Mouse (Mus musculus) layer of hippocampus, adult 9-10 months (tissue): Measurements from ENCODE around the gene Nek11.
A peak's percentile ranks its signal among the peaks of the same experiment; 100 is the strongest.

Source experiments
- DNase-seq: peaks from one replicate; pipeline ENCODE4 v3.0.0; 2022; ENCODE audit warnings: low spot score

The Nek11 gene

DNA sequence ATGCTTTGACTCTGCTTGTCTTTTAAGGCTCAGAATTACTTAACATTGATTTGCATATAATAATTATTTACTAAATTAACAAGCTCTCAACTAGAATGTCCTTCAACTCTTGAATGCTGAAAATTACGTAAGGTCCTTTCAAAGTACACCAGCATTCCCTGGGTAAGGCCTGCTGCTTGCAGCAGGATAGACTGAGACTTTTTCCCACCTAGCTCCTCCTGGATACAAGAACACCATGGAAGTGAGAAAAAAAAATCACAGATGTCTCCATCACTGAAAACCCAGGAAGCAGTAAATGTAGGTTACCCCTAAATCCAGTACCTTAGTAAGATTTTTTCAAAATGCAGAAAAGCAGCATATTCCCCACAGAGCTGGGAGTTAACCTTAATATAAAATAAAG is 82.6 kb downstream of the Nek11 start:
- DNase-seq: no peak

DNA sequence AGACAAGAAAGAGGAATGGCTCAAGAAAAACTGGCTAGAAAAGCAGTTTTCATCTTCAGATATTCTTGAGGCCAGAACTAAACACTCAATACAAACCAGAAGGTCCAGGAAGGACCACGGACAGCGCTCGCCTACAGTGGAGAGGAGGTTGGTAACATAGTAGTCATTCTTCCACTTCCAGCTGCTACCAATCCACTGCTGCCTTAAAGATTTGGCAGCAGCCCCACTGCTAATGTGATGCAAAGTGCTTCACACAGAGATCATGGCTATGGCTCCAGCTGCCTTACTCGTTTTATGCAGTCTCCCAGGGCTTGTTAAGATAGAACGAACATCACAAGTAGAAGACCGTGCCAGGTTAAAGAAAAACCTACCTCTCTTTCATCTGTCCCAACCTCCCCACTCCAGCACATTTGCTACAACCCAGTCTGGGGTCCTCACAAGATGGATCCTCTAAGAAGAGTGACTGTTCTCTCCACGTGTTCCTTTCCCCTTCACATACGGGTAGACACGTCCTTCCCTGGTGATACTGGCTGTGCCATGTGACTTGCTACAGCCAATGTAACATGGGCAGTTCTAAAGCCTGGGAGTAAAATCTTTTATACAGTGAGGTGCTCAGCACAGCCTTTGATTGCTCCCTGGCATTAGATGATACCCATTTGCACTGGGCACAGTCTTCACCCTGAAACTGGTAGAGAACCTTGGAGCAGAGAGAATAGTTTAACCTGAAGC is 85.6 kb downstream of the Nek11 start:
- no peak for DNase-seq

DNA sequence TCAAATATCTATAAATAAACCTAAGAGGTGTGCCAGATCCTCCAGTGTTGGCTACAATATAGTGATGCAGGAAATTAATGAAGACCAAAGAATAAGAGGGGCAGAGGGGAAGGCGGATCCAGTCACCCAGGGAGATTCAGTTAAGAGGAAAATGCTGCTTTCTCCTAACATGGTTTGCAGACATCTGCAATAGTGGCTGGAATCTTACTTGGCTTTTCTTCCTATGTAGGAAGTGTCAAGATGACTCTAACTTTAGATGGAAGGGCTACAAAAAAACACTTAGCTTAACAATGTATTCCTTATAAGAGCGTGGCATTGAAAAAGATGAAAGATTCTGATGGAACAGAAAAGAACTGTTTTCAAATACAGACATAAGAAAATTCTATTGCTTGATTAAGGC is 89.3 kb downstream of the Nek11 start:
- DNase-seq: no peak

DNA sequence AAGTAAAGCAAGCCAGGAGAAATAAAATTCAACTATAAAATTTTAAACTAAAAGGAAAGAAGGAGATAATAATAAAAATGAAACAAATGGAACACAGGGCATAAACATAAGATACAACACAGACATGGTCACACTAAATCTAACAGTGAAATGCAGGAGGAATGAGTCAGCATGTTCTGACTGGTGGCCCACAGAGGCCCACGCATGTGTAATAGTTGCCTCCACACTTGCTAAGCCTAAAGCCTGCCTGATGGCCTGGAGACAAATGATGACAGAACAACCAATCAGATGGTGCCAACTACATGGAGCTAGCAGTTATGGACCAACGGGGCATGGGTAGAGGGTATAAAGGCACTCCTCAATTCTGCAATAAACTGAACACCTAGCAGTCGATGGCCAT is 93.1 kb downstream of the Nek11 start:
- peak; percentile 20 for DNase-seq

GRCm38 (mm10) chr9:105301396-105301795 is 93.9 kb downstream of the Nek11 start:
- DNase-seq: no peak

DNA sequence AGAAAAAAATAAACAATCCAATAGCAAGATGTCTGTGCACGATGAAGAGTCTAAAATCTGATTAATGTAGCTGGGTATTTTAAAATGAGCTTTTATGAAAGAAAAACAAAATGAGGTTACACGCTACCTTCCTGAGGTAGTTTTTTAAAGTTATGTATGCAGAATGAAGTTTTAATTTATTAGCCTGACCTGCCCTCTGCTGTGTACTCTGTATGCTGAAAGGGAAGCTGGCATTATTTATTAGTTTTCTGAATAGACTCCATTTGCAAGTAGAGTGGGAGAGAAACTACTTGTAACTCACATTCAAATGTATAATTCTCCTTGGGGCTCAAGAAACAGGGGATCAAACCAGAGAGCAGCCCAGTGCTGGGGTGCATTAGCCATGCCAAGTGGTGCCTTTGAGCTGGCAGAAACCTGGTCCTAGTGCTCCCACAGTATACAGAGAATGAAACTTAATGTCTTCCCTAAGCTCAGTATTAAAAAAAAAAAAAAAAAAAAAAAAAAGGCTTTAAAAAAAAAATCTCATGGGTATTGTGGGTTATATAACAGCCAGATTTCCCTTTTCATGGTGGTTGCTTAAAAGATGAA is 94.5 kb downstream of the Nek11 start:
- DNase-seq: no peak

DNA sequence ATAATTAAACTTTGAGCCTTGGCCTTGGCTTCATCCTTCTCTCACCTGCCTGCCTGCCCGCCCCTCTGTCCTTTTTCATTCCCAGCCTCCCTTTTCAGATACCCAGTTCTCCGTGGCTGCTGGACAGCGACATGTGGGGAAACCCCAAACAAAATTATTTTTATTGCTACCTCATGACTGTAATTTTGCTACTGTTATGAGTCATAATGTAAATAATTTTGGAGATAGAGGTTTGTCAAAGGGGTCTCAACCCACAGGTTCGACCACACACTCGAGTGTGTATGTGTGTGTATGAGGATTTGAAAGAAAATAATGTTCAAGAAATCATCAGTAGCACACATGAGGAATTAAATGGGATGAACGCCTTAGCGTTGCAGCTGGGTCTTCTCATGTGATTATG is 110.7 kb downstream of the Nek11 start:
- no peak for DNase-seq

DNA sequence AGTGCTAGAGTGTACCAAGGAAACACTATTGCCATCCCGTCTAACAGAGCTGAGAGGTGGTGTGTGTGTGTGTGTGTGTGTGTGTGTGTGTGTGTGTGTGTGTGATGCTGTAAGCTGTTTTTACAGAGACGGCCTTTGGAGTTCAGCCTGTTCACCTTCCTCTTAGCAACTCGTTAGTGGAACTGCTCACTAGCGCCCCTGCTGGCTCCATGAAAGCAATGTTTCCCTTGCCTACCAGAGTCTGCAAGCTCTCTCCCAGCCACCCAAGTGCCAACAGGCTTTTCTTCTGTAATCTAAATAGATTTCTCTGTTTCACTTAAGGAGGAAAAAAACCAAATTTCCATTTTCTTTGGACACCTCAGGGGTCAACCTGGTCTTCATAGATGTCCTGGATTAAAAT is 112.6 kb downstream of the Nek11 start:
- no peak for DNase-seq

GRCm38 (mm10) chr9:105274925-105275324 is 120.4 kb downstream of the Nek11 start:
- DNase-seq: no peak

DNA sequence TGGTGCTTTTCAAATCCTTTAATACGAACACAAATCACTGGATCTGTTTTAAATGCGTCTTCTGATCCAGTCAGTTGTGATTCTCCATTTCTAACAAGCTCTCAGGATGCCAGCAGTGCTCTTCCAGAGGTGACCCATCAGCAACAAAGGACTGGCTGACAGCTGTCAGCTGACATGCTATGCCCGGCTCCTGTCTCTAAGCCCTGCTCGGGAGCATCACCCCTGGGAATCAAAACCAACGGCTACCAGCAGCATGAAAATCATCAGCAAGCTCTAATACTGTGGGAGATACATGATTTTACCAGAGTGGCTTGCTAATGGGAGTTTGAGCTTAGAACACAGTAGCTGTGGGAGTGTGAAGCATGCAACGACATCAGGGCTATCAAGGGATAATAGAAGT is 121.0 kb downstream of the Nek11 start:
- DNase-seq: no peak

- DNase-seq: no peak
Measured at GRCm38 (mm10) chr9:105272241-105272640, 123.1 kb downstream of the Nek11 start.

- DNase-seq: no peak
Measured at GRCm38 (mm10) chr9:105263140-105263539, 132.2 kb downstream of the Nek11 start.

DNA sequence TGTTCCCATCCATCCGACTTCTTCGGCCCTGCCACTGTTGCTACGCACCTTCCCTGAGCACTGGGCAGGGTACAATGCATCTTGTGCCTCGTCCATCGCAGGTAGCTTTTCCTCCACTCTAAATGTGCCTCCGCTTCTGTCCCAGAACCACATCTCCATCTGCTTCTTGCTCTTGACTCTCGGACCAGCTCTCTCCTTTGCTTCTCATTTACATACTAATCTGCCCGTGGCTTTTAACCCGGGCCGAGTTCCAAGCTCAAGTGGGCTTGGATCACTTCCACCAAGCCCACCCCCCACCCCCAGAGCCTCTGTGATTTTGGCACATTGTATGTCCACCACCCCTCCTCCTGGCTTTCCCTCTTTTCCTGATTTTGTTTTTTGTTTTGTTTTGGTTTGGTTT is 137.7 kb downstream of the Nek11 start:
- DNase-seq: no peak

GRCm38 (mm10) chr9:105254076-105254475 is 141.2 kb downstream of the Nek11 start:
- no peak for DNase-seq

DNA sequence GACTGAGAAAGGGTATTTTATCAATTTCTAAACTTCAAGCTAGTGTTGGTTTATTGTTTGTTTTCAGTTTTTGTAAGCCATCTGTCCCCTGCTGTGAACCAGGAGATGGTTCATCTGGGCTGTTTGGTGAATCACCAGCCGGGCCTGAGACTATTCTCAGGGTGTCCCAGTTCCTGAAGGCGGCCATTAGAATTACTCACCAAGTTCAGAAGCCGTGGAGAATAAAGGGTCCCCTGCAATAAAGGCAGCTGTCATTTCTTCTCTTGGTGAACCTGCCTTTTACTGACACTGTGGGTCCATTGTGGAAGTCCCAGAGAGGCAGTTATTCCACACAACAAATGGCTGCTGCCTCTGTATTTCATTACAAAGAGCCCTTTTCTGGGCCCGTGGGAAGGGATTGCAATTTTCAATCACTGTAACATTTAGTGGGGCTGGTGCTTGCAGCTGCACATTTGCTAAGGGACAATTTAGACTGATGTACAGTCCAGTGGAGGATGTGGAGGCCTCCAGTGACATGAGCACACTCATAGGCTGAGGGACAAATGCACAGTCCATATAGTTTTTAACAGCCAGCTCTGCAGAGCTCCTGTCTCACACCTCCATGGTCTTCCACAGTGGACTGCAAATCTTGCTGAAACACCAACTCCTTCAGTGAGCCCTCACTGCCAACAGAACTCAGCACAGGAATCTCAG is 142.8 kb downstream of the Nek11 start:
- DNase-seq: peak; percentile 33

- no peak for DNase-seq
Measured at GRCm38 (mm10) chr9:105251256-105251655, 144.1 kb downstream of the Nek11 start.

GRCm38 (mm10) chr9:105244024-105244423 is 151.3 kb downstream of the Nek11 start:
- no peak for DNase-seq

GRCm38 (mm10) chr9:105214434-105214833 is 180.9 kb downstream of the Nek11 start:
- no peak for DNase-seq

DNA sequence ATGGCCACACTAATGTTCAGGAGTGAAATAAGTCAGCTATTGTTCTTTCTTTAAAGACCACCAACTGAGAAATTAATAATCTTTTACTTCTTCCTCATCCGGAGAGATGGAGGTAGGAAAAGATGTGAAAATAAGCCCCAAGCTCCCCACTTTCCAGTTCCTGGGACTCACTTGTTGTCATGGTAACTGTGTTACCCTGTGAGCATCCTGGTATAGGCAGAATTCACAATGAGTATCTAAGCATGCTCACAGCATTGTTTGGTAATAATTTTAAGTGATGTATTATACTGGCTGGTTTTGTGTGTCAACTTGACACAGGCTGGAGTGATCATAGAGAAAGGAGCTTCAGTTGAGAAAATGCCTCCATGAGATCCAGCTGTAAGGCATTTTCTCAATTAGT is 195.0 kb downstream of the Nek11 start:
- DNase-seq: no peak

GRCm38 (mm10) chr9:105186725-105187124 is 208.6 kb downstream of the Nek11 start:
- DNase-seq: no peak

GRCm38 (mm10) chr9:105182392-105182791 is 212.9 kb downstream of the Nek11 start:
- DNase-seq: no peak

GRCm38 (mm10) chr9:105144992-105145391 is 250.3 kb downstream of the Nek11 start, which contains the start of gene 1700080E11Rik:
Gene 1700080E11Rik, minus strand, starts transcription at chr9:105145092.
- DNase-seq: no peak

DNA sequence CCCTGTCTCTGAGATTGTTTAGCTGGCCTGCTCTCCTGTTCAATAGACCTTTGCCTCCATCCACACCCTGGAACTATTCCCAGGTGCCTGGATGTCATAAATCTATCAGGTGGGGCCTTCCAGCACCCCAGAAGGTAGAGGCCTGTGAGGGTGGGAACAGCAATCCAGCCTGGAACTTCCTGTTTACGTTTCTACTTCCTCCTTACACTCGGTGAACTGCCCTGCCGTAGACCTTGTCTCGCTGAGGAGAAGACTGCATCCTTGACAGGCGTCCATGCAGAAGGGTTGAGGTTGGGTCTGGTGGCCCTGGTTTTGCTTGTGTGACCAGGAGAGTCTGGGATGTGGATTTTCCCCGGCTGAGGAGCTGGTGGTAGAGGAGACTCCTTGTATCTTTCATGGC is 256.1 kb downstream of the Nek11 start:
- DNase-seq: no peak
